Mouse (Mus musculus) cortical plate, adult 2 months (tissue): ENCODE measurements around the gene Pam.

Source experiments
- CTCF ChIP-seq: fragments of 200-500 bp; IDR thresholded peaks from 2 replicates; pipeline ENCODE4 v1.5.1; 2011; ENCODE audit warnings: mild to moderate bottlenecking, control low read depth, low read length; ENCODE audit not compliant: insufficient read depth; ENCODE audit errors: extremely low read depth
- POLR2A ChIP-seq: fragments of 200-500 bp; IDR thresholded peaks from 2 replicates; pipeline ENCODE4 v1.6.1; 2011; ENCODE audit warnings: mild to moderate bottlenecking, low read length, control low read depth; ENCODE audit not compliant: insufficient read depth; ENCODE audit errors: extremely low read depth

- TF ChIP-seq POLR2A: no peak
- TF ChIP-seq CTCF: no peak
Measured at GRCm38 (mm10) chr1:97785685-97786393, 309.6 kb downstream of the Pam start.
